Mouse (Mus musculus) CD4-positive, CD25-positive, alpha-beta regulatory T cell, adult 2 months (primary cell): ENCODE measurements around the gene Ms4a6b.
A peak's percentile ranks its signal among the peaks of the same experiment; 100 is the strongest.
"Not testable (repeated sequence)": the region's sequence is repeated elsewhere in the genome, so short reads cannot be mapped to it uniquely, and the experiment has no call there.

ENCODE experiments used
- DNase-seq: peaks from one replicate; pipeline ENCODE4 v3.0.0-alpha.2; 2012; ENCODE audit warnings: low read depth, low spot score

Ms4a6b gene

GRCm38 (mm10) chr19:11533421-11533820 lies 17.1 kb downstream of the Ms4a6b start:
- no peak for DNase-seq

GRCm38 (mm10) chr19:11533888-11534445 lies 17.7 kb downstream of the Ms4a6b start:
- DNase-seq = peak; percentile 47

DNA sequence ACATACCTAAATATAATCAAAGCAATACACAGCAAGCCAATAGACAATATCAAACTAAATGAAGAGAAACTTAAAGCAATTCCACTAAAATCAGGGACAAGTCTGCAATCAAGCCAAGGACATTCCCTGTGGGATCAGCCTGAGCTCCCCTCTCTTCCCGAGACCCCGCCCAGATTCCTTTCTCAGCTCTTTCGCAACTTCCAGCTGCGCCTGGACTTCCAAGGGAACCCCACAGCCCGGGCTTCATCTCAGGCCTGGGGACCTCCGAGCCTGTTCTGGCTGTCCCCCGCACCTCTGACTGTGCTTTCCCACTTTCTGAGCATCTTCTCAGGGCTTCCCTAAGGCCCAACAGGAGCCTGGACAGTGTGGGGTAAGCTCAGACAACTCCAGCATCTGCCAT lies 20.3 kb downstream of the Ms4a6b start, which contains the start of gene Ms4a4d:
Gene Ms4a4d (plus strand): TSS at position 209 of the 400 bp plus-strand sequence.
- no peak for DNase-seq

GRCm38 (mm10) chr19:11537336-11537735 lies 21.0 kb downstream of the Ms4a6b start:
- DNase-seq = no peak

- DNase-seq = peak; percentile 81
Observed at GRCm38 (mm10) chr19:11540166-11540821, 24.0 kb downstream of the Ms4a6b start.

GRCm38 (mm10) chr19:11544383-11544782 lies 28.1 kb downstream of the Ms4a6b start:
- DNase-seq = peak; percentile 42

DNA sequence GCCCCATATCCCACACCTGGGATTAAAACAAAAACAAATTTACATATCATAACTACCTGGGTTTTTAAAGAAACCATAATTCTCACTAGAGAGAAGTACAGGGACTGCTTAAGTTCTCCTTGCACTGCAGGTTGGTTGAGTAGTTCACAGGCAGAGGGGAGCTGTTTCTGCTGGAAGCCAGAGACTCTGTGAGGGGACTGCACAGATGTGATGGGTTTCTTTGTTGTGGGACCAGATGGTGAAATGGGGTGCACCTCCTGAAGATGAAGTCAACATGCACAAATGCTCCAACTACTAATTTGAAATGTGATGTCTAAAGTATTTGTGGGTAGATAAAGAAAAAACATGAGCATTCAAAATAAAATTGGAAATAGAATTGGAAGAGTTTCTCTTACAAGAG lies 31.6 kb downstream of the Ms4a6b start:
- no peak for DNase-seq

DNA sequence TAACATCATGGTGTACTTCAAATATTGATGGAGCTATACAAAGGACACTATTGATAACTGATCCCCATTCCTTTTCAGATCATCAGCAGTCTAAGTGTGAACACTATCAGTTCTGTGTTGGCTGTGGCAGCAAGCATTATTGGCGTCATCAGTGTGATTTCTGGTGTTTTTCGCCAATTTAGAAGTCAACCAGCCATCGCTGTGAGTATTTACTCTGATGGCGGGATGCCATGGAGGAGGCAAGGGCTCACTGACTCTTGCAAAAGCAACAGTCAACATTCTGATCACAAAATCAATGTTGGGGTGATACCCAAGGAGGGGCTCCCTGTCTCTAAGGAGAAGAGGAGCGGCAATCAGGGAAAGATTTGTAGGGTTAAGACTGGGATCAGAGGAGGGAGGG lies 38.4 kb downstream of the Ms4a6b start:
- no peak for DNase-seq

DNA sequence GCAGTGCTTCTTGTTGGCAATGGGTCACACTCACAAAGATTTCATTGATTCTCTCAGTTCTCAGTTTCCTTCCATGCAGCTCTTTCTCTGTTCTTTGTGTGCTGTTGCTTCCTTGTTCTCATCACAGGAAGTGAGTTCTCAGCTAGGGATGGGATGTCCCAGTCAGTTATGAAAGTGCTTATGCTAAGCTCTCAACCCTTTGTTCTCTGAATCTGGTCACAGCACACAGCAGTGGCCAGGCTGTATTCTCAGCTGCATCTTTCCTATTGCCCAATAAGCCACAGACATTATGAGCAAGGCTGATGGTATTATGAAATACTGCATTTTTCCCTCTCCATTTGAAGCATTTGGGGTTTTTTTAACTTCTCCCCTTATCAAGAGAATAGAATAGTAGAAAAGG lies 43.2 kb downstream of the Ms4a6b start:
- DNase-seq = not testable (repeated sequence)

GRCm38 (mm10) chr19:11574965-11575364 lies 58.7 kb downstream of the Ms4a6b start:
- no peak for DNase-seq
